Mouse (Mus musculus) embryonic fibroblast, embryonic 13.5 days (primary cell): ENCODE data around the gene Tmem94. TPM values are rescaled to one million over a fixed set of nuclear protein-coding genes. Genes with fewer than 3 reads are reported as not detected.

Experiments
- H3K27ac ChIP-seq: 2 replicates; pipeline ENCODE4 v1.5.1; 2012; ENCODE audit warnings: low read length, control low read depth, inconsistent platforms; ENCODE audit not compliant: insufficient read depth
- H3K4me1 ChIP-seq: 2 replicates; pipeline ENCODE4 v1.6.1; 2011; ENCODE audit warnings: low read length; ENCODE audit not compliant: control insufficient read depth, insufficient read depth
- H3K4me3 ChIP-seq: 2 replicates; pipeline ENCODE4 v1.5.1; 2011; ENCODE audit warnings: mild to moderate bottlenecking, control low read depth, low read length; ENCODE audit not compliant: insufficient read depth
- CTCF ChIP-seq: IDR thresholded peaks from 2 replicates; pipeline ENCODE4 v1.5.1; 2011; ENCODE audit warnings: mild to moderate bottlenecking, control low read depth, low read length, moderate library complexity, borderline replicate concordance; ENCODE audit not compliant: insufficient read depth
- POLR2A ChIP-seq: IDR thresholded peaks from 2 replicates; pipeline ENCODE4 v1.6.1; 2011; ENCODE audit warnings: low read depth, mild to moderate bottlenecking, control low read depth, low read length, moderate library complexity
- polyA plus RNA-seq: library from polyadenylated mRNA; stranded (reverse); fragments of >200 nt; gene quantifications from 2 replicates; pipeline ENCODE4 v1.2.4, GENCODE M21; 2011; ENCODE audit warnings: low read depth; ENCODE audit not compliant: missing spikeins, insufficient read length

Gene Tmem94
- polyA plus RNA-seq, 1 experiment = 17.4 TPM

GRCm38 (mm10) chr11:115829036-115829435 lies 63.8 kb downstream of the Tmem94 start:
- H3K4me1 ChIP-seq = peaks cover 4% of the 10 kb centered on the region
- no peak for TF ChIP-seq POLR2A
- TF ChIP-seq CTCF = no peak
- no peak overlapping the region for H3K27ac ChIP-seq

GRCm38 (mm10) chr11:115830550-115831325 lies 65.5 kb downstream of the Tmem94 start:
- no peak for TF ChIP-seq POLR2A
- no peak for TF ChIP-seq CTCF
- no peak overlapping the region for H3K27ac ChIP-seq
- peaks cover 4% of the 10 kb centered on the region for H3K4me1 ChIP-seq
- no peak overlapping the region for H3K4me3 ChIP-seq

More at GRCm38 (mm10) chr11:115829036-115829435, 63.8 kb downstream of the Tmem94 start:
- no peak overlapping the region for H3K4me3 ChIP-seq

- H3K4me1 ChIP-seq = peaks cover 4% of the 10 kb centered on the region
- no peak for TF ChIP-seq POLR2A
- TF ChIP-seq CTCF = no peak
- H3K27ac ChIP-seq = no peak overlapping the region
- H3K4me3 ChIP-seq = no peak overlapping the region
These were observed 66.3 kb downstream of the Tmem94 start for GRCm38 (mm10) chr11:115831518-115831917.

DNA sequence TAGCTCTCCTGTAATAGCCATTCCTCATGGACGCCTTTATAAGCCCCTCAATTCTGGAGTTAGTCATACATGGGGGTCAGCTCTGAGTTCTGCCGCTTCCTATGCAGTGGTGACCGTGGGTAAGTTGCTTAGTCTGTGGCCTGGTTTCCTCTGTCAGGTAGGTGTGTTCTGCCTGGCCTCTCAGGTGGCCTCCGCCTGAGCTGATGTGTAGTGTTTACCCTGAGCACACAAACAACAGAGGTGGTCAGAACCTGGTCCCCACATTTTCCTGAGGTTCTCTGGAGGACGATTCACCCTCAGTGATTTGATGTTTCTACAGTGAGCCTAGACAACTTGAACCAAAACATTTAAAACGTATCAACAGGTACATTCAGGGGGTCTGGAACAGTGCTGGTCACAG lies 66.8 kb downstream of the Tmem94 start:
- Histone ChIP-seq H3K4me3 (no peak overlapping the region), H3K4me1 (peaks cover 4% of the 10 kb centered on the region), H3K27ac (no peak overlapping the region)
- TF ChIP-seq CTCF (no peak), POLR2A (no peak)

DNA sequence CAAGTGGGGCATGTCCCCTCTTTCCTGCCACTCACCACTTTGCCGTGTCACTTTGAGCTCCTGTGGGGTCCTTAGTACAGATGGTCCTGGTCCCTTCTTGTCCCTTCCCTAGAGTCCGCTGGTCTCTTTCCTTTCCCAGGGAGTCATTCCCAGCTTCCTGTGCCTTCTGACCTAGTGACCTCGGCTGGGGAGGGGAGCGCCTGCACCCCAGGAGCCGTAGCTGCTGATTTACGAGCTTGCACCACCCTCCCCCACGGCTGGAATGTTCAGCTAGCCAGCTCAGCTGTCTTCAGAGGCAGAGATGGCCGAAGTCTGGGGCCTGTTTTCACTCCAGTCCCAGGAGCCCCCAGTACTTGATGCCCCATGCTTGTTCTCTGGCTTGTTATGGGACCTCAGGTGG lies 67.3 kb downstream of the Tmem94 start:
- Histone ChIP-seq H3K4me1 (peaks cover 2% of the 10 kb centered on the region), H3K4me3 (no peak overlapping the region), H3K27ac (no peak overlapping the region)
- TF ChIP-seq CTCF (no peak), POLR2A (no peak)

GRCm38 (mm10) chr11:115833021-115833513 lies 67.8 kb downstream of the Tmem94 start:
- Histone ChIP-seq H3K4me3 (no peak overlapping the region), H3K27ac (no peak overlapping the region), H3K4me1 (no peaks in the 10 kb centered on the region; the same call in 1 of the 2 replicates)
- TF ChIP-seq POLR2A (no peak), CTCF (no peak)

- TF ChIP-seq CTCF (no peak), POLR2A (no peak)
- Histone ChIP-seq H3K4me1 (no peaks in the 10 kb centered on the region; the same call in 1 of the 2 replicates), H3K4me3 (no peak overlapping the region), H3K27ac (no peak overlapping the region)
These were observed 68.8 kb downstream of the Tmem94 start for GRCm38 (mm10) chr11:115834033-115834432.

- no peak overlapping the region for H3K4me3 ChIP-seq
- TF ChIP-seq POLR2A (no peak), CTCF (no peak)
- H3K4me1 ChIP-seq = no peaks in the 10 kb centered on the region; the same call in 1 of the 2 replicates
- no peak overlapping the region for H3K27ac ChIP-seq
These were observed 71.6 kb downstream of the Tmem94 start for GRCm38 (mm10) chr11:115836656-115837395.

GRCm38 (mm10) chr11:115837606-115838345 lies 72.5 kb downstream of the Tmem94 start:
- no peak for TF ChIP-seq CTCF
- TF ChIP-seq POLR2A = no peak
- peaks cover 3% of the 10 kb centered on the region; the same call in 1 of the 2 replicates for H3K4me1 ChIP-seq

More at GRCm38 (mm10) chr11:115837606-115838345, 72.5 kb downstream of the Tmem94 start:
- no peak overlapping the region for H3K27ac ChIP-seq
- no peak overlapping the region for H3K4me3 ChIP-seq
